Mouse (Mus musculus): ENCODE measurements around the gene Atg101.
A peak's percentile ranks its signal among the peaks of the same experiment; 100 is the strongest.

Gene Atg101

DNA sequence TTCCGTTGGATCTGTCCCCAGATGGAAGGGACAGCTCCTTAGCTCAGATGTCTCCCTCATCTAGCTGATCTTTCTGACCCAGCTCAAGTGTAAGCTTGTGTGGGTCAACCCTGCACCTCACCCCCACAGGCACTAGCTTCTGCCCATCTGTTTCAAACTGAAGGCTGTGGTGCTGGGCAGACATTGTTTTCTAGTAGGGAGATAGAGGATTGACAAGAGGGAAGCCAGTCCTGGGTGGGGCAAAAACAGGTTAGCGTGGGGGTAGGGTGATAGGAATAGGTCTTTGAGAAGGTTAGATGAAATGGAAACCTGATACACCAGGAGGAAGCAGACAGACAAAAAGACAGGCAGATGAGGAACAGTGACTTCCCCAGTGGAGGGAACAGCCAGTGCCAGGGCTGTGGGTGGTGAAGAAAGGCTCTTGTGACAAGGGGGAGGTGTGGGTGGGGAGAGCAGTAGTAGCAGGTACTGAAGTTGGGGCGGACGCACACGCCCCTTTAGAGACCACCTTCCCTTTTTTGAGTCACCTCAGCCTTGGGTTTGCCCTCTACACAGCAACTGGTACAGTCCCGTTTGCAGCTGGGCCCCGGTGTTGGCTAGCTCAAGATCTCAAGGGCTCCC, 28.1 kb upstream of the Atg101 start:
- no peak for DNase-seq

DNA sequence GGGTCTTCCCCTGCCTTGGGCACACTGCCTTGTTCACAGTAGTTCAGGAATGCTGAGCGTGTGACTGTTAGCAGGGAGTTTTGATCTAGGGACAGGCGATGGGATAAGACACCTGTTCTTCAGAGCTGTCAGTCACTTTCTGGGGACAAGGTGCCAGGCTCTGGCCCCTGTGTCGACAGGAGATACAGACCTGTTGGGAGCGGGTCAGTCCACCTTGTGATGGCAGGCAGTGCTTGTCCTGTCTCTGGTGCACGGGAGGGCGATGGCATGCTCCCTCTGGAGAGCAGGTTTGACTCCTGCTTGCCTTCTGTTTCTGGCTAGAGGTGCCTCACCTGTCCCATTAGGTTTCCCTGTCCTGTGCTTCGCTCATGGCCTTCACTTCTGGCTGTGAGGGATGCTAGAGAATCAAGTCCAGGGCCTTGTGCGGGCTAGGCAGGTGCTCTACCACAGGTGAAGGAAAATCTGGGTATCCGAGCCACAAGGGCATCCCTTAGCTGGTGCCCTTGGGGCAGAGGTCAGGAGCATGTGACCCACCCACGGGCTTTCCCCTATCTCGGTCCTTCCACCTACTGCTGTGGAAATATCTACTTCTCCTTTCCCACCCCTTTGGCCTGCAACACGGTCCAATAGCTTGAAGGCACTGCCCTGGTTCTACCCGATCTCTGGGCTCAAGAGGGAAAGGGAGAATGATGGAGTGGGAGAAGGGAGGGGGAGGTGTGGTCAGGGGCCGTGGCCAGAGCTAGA, 27.4 kb upstream of the Atg101 start:
- no peak for DNase-seq

DNA sequence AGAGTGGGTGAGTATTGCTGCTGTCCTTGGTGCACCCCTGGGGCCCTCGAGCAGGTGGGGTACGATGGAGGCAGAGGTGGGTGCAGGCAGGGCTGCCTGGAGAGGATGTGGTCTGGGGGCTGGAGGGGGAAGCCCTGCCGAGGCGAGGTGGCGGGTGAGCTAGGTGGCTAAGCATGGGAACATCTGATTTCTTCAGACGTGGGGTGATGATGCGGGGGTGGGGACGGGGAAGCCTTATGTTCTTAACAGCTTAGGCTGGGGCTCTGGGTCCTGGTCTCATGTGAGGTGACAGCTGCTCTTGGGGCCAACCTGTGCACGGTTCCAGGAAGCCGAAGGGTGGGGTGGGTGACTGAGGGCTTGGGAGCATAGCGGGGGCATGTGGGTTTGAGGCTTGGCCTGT, 25.7 kb upstream of the Atg101 start:
- no peak for DNase-seq

DNA sequence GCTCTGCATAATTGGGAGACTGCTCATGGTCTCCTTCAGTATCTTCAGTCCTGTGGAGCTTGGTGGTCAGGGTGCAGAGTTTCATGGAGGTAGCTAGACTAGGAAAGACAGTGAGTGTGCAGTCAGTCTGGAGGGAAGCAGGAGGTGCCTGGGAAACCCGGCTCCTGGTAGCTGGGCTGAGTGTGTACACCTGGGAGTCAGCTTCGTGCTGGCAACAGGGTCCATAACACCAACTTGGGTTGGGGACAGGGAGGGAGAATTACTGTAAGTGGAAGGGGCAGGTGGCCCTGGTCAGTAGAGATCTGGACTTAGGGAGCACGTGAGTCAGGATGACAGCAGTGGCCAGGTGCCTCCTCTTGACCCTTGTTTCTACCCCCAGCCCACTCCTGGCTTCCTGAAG, 24.1 kb upstream of the Atg101 start:
- no peak for DNase-seq

DNA sequence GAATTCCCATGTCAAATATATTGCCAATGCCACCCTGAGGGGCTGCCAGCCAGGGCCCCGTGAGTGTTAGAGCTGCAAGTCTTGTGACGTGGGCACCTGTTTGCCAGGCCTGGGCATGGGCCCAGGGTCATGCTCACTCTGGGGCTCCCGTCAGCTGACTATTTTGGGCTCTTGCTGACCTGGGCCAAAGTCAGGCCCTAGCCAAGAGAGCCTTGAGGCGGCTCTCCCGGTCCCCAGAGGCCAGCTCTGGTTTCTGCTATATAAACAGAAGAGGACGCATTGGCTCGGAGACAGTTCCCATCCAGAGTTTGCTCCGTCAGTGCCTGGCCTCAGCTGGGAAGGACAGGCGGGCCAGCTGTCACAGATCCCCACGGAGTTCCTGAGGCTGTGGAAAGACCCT, 23.7 kb upstream of the Atg101 start:
- DNase-seq: no peak

DNA sequence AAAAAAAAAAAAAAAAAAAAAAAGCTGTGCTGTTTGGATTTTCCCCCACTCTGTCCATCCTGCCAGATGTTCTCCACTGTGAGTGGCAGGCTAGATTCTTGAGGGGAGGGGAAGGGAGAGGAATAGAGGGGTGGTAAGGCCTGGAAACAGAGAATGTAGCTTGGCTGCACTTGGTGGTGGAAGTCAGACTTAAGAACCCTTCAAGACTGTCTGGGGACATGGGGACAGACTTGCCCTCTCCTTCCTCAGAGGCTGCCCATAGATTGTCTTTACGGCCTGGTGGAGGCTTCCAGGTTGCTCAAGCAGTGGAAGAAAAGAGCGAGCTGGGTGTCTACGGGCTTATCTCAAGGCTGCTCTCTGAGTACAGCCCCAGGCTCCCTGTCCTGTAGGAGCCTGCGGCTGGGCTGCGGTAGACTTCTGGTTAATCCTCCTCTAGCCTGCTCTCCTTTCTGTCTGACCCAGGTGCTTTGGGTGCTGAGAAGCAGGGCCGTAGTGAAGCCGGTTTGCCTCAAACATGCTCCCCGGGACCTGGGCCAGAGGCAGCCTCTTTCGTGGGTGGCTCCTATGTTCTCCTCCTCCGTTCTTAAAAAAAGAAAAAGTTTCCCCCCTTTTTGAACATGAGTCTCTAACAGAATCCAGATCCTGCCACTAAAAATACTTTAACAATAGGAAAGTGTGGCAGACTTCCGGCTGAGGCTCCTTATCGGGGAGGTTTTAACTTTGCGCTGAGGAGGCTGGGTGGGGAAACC, 23.0 kb upstream of the Atg101 start:
- no peak for DNase-seq

DNA sequence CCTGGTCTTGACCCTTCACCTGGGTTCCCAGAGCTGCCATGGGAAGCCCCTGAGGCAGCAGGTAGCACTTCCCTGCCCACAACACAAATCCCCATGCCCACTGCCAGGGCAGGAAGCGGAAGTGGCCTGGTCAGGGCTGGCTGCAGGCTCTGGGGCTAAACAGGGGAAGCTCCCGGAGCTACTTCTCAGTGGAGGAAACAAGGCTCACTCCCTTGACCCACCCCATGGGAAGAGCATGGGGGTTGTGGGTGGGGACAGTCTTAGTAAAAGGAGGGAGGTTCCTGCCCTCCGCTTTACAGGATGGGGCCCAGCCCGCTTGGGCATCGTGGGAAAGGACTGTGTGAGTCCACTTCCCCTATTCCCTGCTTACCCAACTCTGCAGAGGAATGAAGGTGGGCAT, 21.6 kb upstream of the Atg101 start:
- no peak for DNase-seq

DNA sequence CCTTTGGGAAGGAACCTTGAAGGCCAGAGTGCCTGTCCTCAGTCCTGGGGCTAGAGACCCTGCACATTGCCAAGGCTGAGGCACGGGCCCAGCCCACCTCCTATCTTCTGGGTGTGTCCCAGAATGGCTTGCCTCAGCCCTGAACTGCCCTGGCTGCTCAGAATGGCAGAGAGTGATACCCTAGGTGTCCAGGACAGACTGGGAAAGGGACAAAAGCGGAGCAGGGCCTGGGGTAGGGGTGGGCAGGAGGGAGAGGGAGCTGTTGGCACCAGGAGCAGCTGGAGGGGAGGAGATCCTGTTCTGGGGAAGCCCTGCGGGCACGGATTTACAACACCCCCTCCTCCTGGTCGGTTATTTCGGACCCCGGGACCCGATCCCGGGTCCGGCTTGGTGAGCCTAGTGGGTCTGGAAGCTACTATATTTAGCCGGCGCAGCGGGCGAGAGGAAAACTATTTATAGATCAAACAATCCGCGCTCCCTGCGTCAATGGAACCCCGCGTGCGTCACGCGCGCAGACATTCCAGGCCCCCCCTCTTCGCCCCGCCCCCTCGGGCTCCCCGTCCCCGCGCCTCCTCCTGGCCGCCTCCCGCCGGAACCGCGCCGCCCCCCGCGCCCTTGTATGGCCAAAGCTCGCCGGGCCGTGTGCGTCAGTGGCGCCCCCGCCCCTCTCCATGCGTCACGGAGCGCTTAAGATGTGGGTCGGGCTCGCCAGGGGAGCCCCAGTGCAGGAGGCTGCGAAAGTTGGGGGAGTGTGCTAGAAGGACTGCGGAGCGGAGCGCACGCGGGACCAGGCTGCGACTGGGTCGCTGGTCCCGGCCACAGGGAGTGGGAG, 17.7 kb upstream of the Atg101 start:
- peak; percentile 87 for DNase-seq

DNA sequence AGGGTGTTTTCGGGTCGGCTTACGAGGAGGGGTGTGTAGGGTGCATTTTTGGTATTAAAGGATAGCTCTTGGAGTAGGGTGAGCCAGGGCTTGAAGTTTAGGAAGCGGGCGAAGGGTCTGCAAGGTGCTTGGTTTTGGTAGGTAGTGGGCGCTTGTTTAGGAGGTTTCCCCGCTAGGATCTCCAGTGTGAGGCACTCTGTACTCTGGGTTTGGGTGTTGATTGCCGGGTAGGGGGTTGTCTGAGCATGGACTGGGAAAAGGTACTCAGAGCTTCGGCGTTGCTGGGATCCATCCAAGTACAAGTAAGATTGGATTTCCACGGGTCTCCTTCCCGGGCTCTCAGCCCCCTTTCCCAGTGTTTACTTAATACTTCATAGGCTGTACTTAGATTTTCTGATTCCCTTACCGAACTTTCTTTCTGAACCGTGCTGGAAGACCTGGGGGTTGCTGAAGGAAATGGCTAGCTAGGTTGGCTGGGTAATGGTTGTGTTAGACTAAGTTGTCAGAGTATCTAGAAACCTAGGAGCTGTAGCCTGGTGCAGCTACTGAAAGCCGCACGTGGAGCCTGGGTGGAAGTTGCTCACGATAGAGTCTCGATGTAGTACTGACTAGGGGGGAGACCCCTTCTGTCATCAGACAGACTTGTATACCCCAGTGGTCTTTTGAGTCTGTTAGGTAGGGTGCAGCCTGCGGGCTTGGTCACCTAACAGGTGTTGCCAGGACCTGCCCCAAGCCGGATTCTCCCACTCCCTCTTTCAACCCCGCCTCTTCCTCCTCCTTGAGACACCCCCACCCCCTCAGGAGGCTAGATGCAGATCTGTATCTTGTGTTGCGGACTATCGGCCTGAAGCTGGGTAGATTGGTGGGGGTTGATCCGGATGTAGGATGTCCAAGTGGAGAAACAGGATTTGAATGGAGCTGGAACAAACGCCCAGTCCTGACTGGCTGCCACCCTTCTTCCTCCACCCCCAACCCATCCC, 16.7 kb upstream of the Atg101 start:
- DNase-seq: no peak

DNA sequence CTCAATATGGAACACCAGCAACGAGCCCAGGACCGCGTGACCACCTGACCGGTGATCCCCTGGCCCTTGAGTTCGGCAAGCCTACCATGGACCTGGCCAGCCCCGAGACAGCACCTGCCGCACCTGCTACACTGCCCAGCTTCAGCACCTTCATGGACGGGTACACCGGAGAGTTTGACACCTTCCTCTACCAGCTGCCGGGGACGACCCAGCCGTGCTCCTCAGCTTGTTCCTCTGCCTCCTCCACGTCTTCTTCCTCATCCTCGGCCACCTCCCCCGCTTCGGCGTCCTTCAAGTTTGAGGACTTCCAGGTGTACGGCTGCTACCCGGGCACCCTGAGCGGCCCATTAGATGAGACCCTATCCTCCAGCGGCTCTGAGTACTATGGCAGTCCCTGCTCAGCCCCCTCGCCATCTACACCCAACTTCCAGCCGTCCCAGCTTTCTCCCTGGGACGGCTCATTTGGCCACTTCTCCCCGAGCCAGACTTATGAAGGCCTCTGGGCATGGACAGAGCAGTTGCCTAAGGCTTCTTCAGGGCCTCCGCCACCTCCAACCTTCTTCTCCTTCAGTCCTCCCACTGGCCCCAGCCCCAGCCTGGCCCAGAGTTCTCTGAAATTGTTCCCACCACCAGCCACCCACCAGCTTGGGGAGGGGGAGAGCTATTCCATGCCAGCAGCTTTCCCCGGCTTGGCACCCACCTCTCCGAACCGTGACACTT, 13.8 kb upstream of the Atg101 start:
- no peak for DNase-seq

DNA sequence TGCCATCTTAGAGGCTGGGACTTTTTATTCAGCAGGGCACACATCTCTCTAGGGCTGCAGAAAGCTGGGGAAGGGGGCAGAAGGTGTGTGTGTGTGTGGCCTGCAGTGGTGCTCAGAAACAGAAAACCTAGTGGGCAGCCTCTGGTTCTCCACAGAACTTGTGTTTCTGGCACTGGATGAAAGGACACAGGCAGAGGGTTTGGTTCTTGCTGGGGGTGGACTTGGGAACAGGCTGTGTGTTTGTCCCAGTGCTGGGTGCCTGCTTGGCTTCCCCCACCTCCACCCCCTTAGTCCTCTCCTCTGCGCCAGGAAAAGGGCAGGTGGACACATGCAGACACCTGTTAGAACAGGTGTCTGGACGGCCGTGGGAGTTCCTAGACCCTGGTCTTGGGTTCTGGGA, 13.0 kb upstream of the Atg101 start:
- no peak for DNase-seq

DNA sequence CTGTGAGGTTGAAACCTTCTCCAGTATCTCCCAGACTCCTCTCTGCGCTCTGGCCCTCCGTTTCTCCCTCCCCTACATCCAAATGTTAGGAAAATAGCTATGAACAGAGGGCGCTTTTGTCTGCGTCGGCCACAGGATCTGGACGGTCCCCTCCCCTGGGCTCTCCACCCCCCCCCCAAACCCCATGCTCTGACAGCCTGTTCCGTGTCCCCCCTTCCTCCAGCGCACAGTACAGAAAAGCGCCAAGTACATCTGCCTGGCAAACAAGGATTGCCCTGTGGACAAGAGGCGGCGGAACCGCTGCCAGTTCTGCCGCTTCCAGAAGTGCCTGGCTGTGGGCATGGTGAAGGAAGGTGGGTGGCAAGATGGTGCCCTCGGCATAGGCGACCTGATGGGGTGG, 12.6 kb upstream of the Atg101 start:
- DNase-seq: no peak

DNA sequence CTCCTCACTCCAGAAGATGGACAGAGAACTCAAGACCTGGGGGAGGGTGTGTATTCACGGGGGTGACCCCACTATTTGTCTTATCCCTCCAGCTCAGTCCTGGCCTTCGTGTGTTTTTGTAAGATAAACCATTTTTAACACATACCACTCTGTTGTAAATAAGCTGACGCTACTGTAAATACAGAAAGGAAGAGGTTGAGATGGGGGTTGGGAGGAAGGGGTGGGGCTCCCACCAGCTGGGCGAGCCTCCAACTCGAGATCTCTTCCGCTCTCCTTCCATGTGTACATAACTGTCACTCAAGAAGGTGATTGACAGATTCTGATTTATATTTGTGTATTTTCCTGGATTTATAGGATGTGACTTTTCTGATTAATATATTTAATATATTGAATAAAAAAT, 9.7 kb upstream of the Atg101 start:
- no peak for DNase-seq

DNA sequence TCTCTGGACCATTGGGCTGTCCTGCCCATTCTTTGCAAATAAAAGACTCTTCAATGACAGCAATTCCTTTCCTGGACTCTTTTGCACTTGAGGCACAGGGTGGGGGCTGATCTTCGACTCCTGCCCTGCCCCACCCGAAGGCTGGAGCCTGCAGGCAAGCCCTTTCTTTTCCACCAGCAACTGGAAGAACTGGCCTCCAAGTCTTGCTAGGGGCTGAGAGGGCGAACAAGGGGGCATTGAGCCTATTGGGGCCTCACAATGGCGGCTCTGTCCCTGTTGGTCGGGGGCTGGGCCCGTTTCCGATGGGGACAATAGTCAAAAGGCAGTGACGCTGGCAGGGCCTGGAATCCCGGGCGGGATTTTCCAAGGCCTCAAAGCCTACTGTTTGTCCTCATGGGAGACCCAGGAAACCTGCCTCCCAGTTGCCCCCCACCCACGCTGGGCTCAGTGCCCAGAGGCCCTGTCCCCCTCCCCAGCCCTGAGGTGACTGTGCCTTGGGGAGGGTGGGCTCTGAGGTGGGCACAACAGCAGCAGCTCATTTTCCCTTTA, 6.6 kb upstream of the Atg101 start:
- DNase-seq: no peak

DNA sequence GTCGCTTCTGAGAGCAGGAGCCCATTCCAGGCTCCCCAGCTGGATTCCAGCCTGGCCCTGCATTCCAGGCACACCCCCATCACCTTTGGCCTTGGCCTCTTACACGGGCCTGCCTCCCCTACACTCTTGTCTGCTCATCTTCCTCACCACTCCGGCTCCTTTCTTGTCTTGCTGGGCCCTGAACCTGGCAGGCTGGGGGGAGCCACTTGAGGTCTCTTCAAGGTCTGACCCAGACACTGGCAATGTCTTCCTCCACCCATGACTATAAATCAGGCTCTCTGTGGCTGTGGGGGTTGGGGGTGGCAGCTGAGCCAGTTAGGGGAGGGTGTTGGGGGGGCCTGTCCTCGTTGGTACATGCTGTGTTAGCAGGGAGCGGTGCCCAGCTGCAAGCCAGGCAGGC, 5.5 kb upstream of the Atg101 start:
- DNase-seq: no peak

DNA sequence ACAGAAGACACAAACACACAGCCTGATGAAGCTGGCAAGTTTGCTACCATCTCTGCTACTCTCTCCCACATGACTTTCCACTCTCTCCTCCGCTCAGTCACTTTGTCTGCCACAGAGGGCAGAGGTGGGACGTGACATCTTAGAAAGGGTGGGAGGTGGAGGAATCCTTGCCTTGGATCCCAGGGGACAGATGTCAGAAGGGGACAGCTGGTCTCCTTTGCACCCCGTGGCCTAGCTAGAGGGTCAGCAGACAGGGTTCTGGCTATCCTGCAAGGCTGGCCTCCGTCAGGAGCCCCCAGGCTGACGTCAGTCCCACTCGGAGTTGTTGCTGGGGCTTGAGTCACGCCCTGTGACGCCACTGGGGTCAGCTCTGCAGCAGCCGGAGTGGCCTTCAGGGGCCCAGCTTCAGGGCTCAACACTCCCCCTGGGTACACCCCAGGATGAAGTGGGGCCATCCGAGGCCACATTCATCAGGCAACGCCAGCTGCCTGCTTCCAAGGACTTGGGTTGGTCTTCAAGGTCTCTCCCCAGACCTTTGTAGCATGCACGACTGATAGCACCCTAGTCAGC, 4.6 kb upstream of the Atg101 start:
- DNase-seq: no peak

DNA sequence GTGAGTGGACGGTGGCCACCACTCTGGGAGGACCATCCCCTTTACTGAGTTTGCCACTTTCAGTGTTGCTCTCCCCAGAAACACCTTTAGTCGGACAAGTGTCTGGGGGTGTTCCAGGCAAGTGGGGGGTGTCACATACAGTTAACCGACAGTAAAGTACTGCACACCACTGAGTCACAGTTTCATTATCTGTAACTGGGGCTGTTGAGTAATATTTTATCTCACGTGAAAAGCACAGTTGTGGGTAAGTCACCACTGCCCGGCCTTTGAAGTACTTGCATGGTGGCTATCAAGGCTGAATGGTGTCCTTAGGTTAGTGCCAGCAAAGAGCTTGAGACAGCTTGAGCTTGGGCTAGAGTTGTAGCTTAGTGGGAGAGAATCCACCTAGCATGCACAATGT, 1.6 kb upstream of the Atg101 start:
- DNase-seq: no peak

DNA sequence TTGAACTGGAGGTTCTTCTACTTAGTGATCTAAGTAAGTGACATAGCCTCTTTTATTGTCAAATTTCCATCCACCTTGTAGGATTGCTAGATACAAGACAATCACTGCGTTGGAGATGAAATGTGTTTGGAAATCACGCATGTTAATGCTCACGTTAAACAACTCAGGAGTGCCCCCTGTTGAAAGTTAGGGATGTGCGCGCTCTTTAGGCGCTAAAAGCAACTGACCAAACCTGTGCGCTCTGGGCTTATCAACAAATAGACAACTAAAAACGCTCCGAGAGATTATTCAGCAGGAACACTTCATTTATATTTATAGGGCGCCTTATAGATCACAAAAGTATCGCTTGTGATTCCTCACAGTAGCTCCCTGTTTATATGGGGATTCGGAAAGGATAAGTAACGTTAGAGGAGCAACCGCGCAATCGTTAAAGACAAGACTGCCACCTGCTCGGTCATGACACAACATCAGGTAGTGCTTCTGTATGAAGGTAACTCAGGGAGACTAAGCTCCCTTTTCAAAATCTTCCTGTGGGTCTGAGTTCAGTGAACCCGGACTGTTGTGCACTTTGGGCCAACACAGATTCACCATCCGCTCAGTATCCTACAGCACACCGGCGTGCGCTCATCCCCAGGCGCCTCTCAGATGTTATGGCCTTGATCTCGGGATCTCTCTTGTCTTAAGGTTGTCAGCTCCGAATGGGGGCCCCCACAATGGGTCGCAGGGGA, 725 bp upstream of the Atg101 start:
- DNase-seq: peak; percentile 78

DNA sequence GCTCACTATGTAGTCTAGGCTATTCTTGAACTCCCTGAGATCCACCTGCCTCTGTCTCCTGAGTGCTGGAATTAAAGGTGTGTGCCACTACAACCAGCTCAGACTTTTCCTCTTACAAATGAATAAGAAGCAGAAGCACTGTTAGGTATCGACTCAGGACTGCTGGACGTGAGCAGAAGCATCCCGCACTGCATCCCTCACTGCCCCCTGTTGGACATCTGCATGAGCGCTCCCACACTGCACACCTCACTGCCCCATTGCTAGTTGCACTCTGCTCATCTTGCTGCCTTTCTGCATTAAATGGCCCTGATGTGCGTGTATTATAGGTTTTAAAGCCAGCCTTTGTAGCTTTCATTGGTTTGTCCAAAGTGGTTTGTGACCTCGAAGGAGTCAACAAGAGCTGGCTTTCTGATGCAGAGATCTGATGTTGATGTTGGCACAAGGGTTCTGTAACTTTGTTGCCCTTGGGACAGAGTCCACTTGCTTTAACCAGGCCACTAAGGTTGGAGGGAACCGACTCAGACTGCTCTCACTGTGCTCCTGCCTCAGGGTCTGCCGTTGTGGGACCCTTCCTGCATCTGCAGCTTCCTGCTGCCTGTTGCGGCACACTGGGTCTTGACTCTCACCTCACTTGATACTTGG, 2.2 kb downstream of the Atg101 start:
- DNase-seq: no peak

DNA sequence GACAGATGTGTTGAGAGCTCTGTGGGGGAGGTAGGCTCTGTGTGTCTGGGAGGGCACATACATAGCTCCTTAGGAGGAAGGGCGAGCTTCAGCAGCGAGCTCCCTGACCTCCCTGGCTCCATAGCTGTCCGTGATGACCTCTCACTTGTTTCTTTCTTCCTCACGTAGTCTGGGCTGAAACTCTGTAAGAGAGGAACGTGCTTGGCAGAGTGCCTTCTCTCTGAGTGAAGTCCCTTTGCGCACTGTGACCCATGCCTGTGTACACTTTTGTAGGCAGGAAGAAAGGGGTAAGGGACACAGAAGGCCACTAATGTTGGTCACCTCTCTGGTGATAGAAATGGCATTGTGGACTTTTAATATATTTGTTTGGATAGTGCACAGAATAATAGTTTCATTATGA, 3.3 kb downstream of the Atg101 start:
- DNase-seq: no peak

Measured in cerebellum, adult 8-10 months (tissue).